Mouse (Mus musculus) lung, postnatal 0 days (tissue): Measurements from ENCODE around the gene Dlg2.
A peak's percentile ranks its signal among the peaks of the same experiment; 100 is the strongest.

Experiments
- CTCF ChIP-seq: IDR thresholded peaks from 2 replicates; pipeline ENCODE4 v1.5.1; 2016; ENCODE audit warnings: antibody characterized with exemption, mild to moderate bottlenecking
- EP300 ChIP-seq: IDR thresholded peaks from 2 replicates; pipeline ENCODE4 v1.6.1; 2016; ENCODE audit warnings: antibody characterized with exemption, mild to moderate bottlenecking, control low read depth

DNA sequence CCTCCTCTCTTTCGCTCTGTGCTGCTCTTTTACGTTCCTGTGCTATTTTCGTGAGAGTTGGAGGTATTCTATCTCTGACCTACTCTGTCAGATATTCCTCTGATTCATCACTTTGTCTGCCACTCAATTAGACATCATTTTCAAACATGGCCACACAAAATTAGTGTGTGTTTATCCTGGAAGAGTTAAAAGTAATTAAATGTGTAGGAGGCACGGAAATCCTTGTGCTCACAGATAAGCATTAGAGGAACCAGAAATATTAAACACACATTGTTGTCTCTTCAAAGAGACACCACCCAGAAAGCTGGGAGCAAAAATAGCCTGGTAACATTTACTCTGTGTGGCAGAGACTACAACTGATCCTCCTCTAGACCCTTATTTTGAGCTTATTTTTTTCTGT lies 36.4 kb upstream of the Dlg2 start:
- TF ChIP-seq CTCF (no peak), EP300 (peak; percentile 66)
